Mouse (Mus musculus): ENCODE data around the gene Rchy1. TPM values are rescaled to one million over a fixed set of nuclear protein-coding genes. Genes with fewer than 3 reads are reported as not detected.
A peak's percentile ranks its signal among the peaks of the same experiment; 100 is the strongest.

Rchy1 gene
- polyA plus RNA-seq, 1 experiment: 45.5 TPM

DNA sequence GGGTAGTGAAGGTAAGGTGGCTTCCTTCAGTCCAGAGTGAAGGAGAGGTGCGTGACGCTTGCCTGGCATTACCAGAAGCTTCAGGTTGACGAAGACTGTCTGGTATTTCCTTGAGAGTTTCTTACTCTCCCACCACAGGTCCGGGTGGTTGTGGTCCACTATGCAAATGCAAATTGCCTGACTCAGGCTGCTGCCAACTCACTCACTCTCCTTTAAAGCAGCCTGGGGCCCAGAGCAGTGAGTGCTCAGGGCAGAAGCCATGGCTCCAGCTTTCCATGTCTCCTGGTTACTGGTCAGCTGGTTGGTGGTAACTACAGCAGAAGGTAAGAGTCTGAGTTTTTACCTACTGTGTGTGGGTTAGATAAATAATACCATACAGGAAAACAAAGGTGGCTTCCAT lies 24.4 kb upstream of the Rchy1 start, which contains the start of gene Odaph:
TSS of gene Odaph (plus strand) at position 240 of the 400 bp plus-strand sequence.
- H3K4me3 ChIP-seq (ENCODE audit: insufficient read depth, low read length): no peak within 1 kb of the TSS
- H3K4me1 ChIP-seq (ENCODE audit: control insufficient read depth, insufficient read depth, low read length): no peaks in the 10 kb centered on the region
- H3K27ac ChIP-seq (ENCODE audit: insufficient read depth, low read length): no peak within 1 kb of the TSS
- TF ChIP-seq POLR2A (IDR thresholded peaks at IDR 0.05; ENCODE audit: extremely low read depth, insufficient read depth, low read length) (no peak), CTCF (IDR thresholded peaks at IDR 0.05; ENCODE audit: extremely low read depth, insufficient read depth, low read length) (no peak)

DNA sequence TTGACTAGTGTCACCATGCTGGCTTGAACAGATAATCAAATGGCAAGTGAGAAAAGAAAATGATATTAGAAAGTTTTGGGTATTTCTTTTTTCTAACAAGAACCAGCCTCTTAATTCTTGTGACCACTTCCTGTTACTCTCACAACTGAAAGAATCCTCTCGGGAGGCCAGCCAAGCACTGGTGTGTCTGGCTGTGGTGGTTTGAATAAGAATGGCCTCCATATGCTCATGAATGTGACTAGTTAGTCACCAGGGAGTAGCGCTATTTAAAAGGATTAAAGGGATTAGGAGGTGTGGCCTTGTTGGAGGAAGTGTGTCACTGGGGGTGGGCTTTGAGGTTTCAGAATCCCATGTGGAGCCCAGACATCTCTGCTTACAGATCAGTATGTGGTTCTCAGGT lies 22.9 kb upstream of the Rchy1 start:
- TF ChIP-seq POLR2A (IDR thresholded peaks at IDR 0.05; ENCODE audit: extremely low read depth, insufficient read depth, low read length) (no peak), CTCF (IDR thresholded peaks at IDR 0.05; ENCODE audit: extremely low read depth, insufficient read depth, low read length) (no peak)
- H3K4me1 ChIP-seq (ENCODE audit: control insufficient read depth, insufficient read depth, low read length): no peaks in the 10 kb centered on the region
- H3K4me3 ChIP-seq (ENCODE audit: insufficient read depth, low read length): no peak overlapping the region
- no peak overlapping the region for H3K27ac ChIP-seq (ENCODE audit: insufficient read depth, low read length)

DNA sequence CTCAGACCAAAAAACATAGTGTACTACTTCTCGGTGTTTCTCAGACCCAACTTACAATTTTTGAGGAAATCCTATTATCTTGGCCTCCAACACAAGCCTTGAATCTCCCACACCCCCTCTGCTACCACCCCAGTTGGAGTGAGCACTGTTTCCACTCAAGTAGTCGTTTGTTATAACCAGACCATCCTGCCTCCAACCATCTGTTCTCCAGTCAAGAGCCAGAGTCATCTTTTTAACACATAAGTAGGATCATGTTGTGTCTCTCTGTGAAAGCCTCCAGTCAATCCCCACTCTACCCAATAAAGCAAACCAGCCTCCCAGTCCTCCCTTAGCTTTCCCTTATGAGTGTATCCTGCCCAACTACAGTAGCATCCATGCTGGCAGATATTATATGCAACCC lies 20.6 kb upstream of the Rchy1 start:
- TF ChIP-seq POLR2A (IDR thresholded peaks at IDR 0.05; ENCODE audit: extremely low read depth, insufficient read depth, low read length) (no peak), CTCF (IDR thresholded peaks at IDR 0.05; ENCODE audit: extremely low read depth, insufficient read depth, low read length) (no peak)
- H3K4me3 ChIP-seq (ENCODE audit: insufficient read depth, low read length): no peak overlapping the region
- no peaks in the 10 kb centered on the region for H3K4me1 ChIP-seq (ENCODE audit: control insufficient read depth, insufficient read depth, low read length)
- H3K27ac ChIP-seq (ENCODE audit: insufficient read depth, low read length): no peak overlapping the region

DNA sequence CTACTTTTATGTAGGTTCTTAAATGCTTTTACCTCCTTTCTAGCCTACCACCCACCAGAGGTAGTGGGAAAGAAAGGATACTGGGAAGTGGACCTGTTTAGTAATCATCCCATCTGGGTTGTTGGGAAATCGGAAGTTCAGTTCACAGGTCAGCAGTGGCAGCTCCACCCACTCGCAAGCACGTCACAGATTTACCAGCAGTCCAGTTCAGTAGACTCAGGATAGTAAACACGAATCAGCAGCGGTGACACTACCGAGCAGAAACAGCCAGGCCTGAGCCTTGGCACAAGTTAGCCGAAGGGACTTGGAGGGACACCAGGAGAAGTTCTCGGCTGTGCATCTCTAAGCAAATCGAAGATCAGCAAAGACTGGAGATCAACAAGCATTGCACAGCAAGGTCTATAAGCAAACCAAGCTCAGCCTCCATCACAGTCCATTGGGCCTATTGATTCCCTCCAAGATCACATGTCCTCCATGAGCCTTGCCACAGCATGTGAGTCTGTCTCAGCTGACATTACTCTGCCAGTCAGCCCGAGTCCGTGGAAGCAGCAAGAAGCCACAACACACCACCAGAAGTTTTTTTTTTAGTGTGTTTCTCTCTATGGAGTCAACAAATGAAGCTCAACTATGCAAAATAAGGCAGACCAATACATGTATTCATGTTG lies 18.4 kb upstream of the Rchy1 start:
- Histone ChIP-seq H3K4me3 (ENCODE audit: insufficient read depth, low read length) (no peak overlapping the region), H3K4me1 (ENCODE audit: control insufficient read depth, insufficient read depth, low read length) (no peaks in the 10 kb centered on the region), H3K27ac (ENCODE audit: insufficient read depth, low read length) (no peak overlapping the region)
- TF ChIP-seq POLR2A (IDR thresholded peaks at IDR 0.05; ENCODE audit: extremely low read depth, insufficient read depth, low read length) (no peak), CTCF (IDR thresholded peaks at IDR 0.05; ENCODE audit: extremely low read depth, insufficient read depth, low read length) (no peak)

DNA sequence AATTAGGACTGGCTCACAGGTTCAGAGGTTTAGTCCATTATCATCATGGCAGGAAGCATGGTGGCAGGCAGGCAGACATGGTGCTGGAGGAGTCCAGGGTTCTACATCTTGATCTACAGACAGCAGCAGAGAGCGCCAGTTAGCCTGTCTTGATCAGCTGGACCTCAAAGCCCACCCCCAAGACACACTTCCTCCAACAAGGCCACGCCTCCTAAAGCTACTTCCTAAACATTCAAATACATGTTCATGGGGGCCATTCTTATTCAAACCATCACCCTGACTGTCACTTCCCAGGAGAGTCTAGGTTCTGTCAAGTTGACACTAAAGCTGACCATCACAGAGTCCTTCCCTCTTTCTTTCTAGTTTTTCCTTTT lies 14.5 kb upstream of the Rchy1 start:
- TF ChIP-seq POLR2A (IDR thresholded peaks at IDR 0.05; ENCODE audit: extremely low read depth, insufficient read depth, low read length) (no peak), CTCF (IDR thresholded peaks at IDR 0.05; ENCODE audit: extremely low read depth, insufficient read depth, low read length) (no peak)
- Histone ChIP-seq H3K4me3 (ENCODE audit: insufficient read depth, low read length) (no peak overlapping the region), H3K27ac (ENCODE audit: insufficient read depth, low read length) (no peak overlapping the region), H3K4me1 (ENCODE audit: control insufficient read depth, insufficient read depth, low read length) (no peaks in the 10 kb centered on the region; the same call in 1 of the 2 replicates)

DNA sequence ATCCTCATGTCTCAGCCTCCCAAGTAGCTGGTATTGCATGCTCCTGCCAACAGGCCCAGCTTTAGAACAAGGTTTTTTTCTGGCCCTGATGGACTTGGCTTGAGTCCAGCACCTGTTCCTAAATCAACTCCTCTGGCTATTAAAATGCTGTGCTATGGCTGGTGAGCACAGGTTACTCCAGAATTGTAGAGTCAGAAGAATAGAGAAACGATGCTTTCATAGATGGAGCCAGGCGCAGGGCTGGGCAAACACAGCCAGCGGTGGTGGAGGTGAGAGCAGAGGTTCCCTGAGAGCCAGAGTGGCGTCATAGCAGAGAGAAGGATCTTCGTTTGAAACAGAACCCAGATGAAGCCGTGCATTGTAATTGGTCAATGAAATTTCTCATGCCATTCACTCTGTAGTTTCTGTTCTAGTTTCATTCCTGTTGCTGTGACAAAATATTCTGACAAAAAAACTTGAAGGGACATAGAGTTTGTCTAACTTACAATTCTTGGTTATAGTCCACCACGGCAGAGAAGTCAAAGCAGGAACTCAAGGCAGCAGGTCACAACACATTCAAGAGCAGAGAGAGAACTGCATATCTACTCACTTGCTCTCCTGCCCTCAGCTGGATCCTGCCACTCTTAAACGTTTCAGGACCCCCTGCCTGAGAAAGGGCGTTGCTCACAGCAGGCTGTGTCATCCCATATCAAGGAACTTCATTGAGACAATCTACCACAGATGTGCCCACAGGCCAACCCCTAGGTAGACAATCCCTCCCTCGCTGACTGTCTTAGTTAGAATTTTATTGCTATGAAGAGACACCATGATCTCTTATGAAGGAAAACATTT lies 13.9 kb upstream of the Rchy1 start:
- H3K27ac ChIP-seq (ENCODE audit: insufficient read depth, low read length): no peak overlapping the region
- TF ChIP-seq CTCF (IDR thresholded peaks at IDR 0.05; ENCODE audit: extremely low read depth, insufficient read depth, low read length): no peak
- TF ChIP-seq POLR2A (IDR thresholded peaks at IDR 0.05; ENCODE audit: extremely low read depth, insufficient read depth, low read length): no peak
- no peak overlapping the region for H3K4me3 ChIP-seq (ENCODE audit: insufficient read depth, low read length)
- H3K4me1 ChIP-seq (ENCODE audit: control insufficient read depth, insufficient read depth, low read length): no peaks in the 10 kb centered on the region; the same call in 1 of the 2 replicates

DNA sequence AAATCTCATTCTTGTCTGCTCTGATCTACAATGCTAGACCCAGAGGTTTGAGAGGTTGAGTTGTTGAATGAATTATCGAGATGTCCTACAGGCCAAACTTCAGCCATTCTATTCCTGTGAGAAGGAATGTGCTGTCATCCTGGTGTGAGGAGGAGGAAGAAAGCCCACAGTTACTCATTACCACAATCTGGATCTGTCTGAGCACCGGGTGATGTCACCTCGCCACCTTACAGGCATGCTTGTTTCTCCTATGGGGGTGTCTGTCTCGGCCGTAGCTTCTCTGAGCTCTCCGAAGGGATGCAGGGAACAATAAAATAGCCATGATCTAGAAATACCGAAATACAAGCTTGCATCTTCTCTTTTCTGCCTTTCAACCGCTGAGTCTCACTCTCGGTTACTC lies 12.9 kb upstream of the Rchy1 start:
- TF ChIP-seq CTCF (IDR thresholded peaks at IDR 0.05; ENCODE audit: extremely low read depth, insufficient read depth, low read length) (no peak), POLR2A (IDR thresholded peaks at IDR 0.05; ENCODE audit: extremely low read depth, insufficient read depth, low read length) (no peak)
- Histone ChIP-seq H3K27ac (ENCODE audit: insufficient read depth, low read length) (no peak overlapping the region), H3K4me1 (ENCODE audit: control insufficient read depth, insufficient read depth, low read length) (no peaks in the 10 kb centered on the region; the same call in 1 of the 2 replicates), H3K4me3 (ENCODE audit: insufficient read depth, low read length) (no peak overlapping the region)

DNA sequence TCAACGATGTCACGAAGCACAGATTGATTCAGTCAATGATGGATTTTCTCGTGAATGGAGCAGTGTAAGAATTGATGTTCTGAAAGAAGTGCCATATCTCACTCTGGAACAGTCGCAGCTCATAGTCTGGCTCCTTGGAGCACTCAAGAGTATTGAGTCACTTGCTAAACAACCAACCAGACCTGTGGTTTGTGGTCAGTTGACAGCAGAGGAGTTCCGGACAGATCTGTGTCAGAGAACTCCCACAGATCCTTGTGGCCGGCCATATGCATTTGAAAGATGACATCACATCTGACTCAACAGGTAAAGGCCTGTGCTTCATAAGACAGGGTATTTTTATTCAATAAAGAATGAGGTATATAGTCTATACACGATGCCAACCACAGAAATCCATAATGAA lies 11.1 kb upstream of the Rchy1 start:
- Histone ChIP-seq H3K4me3 (ENCODE audit: insufficient read depth, low read length) (no peak overlapping the region), H3K4me1 (ENCODE audit: control insufficient read depth, insufficient read depth, low read length) (no peaks in the 10 kb centered on the region; the same call in 1 of the 2 replicates), H3K27ac (ENCODE audit: insufficient read depth, low read length) (no peak overlapping the region)
- TF ChIP-seq CTCF (IDR thresholded peaks at IDR 0.05; ENCODE audit: extremely low read depth, insufficient read depth, low read length) (no peak), POLR2A (IDR thresholded peaks at IDR 0.05; ENCODE audit: extremely low read depth, insufficient read depth, low read length) (no peak)

DNA sequence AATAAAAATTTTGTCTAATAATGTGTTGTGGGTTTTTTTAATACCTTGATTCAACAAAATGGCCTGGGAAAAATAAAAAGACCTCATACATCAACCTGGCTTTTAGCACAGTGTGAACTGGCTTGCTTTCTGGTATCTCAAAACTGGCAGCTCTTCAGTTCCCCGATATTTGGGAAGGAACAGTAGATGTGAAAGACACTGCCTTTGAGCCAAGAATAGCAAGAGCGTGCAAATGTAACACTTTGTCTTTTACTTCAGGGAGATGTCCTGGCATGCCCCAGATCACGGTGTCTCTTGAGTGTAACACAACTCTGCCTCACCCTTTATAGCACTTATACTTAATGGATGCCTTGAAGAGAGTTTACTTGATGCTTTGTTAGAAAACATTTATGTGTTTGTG lies 9.2 kb upstream of the Rchy1 start:
- Histone ChIP-seq H3K4me3 (ENCODE audit: insufficient read depth, low read length) (no peak overlapping the region), H3K27ac (ENCODE audit: insufficient read depth, low read length) (no peak overlapping the region), H3K4me1 (ENCODE audit: control insufficient read depth, insufficient read depth, low read length) (no peaks in the 10 kb centered on the region; the same call in 1 of the 2 replicates)
- no peak for TF ChIP-seq POLR2A (IDR thresholded peaks at IDR 0.05; ENCODE audit: extremely low read depth, insufficient read depth, low read length)
- TF ChIP-seq CTCF (IDR thresholded peaks at IDR 0.05; ENCODE audit: extremely low read depth, insufficient read depth, low read length): no peak

DNA sequence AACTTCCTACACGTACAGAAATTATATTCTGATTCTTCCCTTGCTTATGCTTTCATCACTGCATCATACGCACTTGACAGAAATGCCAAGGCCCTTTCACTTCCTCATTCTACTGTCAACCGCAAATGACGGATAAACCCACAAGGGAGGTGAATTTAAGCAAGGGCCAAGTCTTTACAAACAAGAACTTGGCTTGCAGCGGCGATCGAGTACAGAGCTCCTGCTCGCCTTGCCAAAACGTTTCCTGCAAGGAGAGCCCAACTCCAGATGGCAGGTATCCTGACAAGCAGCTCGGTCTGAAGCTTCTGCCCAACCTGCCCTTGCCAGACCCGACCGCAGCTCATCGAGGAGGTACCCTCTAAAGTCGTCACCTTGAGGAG lies 619 bp downstream of the Rchy1 start:
- H3K4me3 ChIP-seq (ENCODE audit: insufficient read depth, low read length): peak overlapping the region; percentile 99
- peaks cover 3% of the 10 kb centered on the region; the same call in 1 of the 2 replicates for H3K4me1 ChIP-seq (ENCODE audit: control insufficient read depth, insufficient read depth, low read length)
- TF ChIP-seq POLR2A (IDR thresholded peaks at IDR 0.05; ENCODE audit: extremely low read depth, insufficient read depth, low read length) (no peak), CTCF (IDR thresholded peaks at IDR 0.05; ENCODE audit: extremely low read depth, insufficient read depth, low read length) (no peak)
- peak overlapping the region; percentile 85 for H3K27ac ChIP-seq (ENCODE audit: insufficient read depth, low read length)
